Mouse (Mus musculus) v-Abl transformed pro-B cells (cell line): ENCODE data around the gene Syngr3.

Experiments used
- in situ Hi-C, 2 experiments: fragments of 400-800 bp; cut with MboI; formaldehyde crosslinking; loops; one replicate each; pipeline ENCODE4 v1.15.1; 2025; ENCODE audit not compliant: unreplicated experiment in 2 of 2

The Syngr3 gene

DNA sequence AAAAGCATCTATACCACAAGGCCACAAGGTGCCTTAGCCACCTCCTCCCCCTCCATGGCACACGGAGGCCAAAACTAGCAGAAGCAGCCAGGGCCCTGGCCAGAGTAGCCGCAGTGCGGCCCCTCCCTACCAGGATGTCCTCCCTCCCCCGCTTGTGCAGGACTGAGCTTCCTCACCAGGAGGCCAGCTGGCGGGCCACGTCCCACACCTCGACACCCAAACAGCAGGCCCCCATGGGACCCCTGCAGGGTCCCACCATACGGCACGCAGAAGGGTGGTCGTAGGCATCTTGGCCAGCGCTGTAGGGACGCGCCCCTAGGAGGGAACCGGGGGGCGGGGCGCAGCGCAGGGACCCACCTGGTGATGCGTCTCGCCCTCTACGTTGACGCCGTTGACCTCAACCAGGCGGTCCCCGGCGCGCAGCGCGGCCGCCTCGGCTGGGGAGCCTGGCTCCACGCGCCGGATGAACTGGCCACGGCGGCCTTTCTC, 40.1 kb downstream of the Syngr3 start:
- in situ Hi-C loops = loop anchor here in 1 of 2 experiments (5.0 to 10.0 kb wide), 2 partner anchors 107 to 155 kb away; no protein-coding TSS in a partner anchor

DNA sequence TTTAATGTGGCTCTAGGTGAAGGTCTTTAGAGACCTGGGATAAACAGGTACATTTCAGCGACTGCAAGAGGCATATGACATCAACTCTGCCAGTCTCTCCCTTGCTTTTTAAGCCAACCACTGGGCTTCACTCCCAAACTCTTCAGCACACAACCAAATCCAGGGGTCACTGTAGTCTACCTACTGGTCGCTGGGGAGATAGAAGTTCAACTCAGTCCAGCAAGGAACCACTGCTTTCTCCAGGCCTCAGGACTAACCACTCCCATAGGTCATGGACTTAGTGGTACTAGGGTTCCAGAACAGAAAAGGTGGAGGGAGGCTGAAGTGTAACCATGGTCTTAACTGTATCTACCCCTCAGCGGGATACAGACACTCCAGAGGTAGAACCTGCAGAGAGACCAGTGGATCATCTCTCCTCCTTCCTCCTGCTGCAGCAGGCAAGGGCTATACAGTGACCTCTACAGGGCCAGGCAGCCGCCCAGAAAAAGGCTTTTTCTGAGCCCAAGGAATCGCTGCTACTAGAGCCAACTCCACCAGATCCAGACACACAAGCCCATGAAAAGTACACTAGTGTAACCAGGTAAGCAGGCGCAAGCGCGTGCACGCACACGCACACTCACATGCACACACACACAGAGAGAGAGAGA, 40.9 kb downstream of the Syngr3 start:
- in situ Hi-C loops = no loop called here

DNA sequence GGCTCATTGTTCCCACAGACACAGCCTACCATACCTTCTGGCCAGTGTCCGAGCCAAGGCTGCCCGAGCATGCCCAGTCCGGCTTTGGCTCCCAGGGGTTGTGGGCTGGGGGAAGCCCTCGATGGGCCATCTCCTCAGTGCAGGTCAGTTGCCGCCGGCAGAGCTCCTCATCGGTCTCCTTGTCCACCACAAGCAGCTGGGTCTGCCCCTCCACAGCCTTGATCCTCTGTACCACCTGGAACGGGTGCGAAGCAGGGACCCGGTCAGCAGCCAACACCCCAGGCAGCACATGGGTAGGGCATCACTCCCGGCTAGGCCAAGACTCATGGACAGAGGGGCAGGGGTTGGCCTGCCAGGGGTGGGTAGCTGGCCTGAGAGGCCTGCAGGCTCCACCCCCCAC, 42.3 kb downstream of the Syngr3 start:
- in situ Hi-C loops = no loop called here

DNA sequence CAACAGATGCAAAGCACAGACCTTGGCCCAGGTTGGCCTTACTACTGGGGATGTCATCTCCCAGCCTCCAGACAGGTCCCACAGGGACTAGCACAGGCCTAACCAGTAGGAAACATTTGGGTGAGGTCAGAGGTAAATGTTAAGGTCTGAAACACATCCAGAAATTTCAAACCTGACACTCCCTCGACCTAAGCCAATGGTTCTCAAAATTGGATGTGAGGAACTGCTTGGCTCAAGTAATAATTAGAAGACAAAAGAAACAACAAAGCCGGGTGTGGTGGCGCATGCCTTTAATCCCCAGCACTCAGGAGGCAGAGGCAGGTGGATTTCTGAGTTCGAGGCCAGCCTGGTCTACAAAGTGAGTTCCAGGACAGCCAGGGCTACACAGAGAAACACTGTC, 43.4 kb downstream of the Syngr3 start:
- in situ Hi-C loops = no loop called here

DNA sequence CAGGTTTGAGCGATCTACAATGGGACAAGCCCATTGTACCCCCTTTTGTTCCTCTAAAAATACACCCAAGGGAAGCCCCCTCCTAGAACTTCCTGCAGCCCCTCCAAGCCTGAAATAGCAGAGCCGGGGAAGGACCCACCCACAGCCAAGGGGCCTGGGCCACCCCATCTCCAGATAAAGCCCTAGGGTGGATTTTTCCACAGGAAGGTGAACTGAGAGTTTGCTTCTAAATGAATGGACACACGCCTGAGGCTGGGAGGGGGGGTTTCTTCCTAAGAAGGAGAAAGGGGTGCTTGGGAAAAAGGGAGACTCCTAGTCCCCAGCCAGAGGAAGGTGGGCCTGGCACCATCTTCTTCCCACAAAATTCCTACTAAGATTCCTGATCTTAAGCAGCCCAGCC, 43.8 kb downstream of the Syngr3 start:
- in situ Hi-C loops = no loop called here

DNA sequence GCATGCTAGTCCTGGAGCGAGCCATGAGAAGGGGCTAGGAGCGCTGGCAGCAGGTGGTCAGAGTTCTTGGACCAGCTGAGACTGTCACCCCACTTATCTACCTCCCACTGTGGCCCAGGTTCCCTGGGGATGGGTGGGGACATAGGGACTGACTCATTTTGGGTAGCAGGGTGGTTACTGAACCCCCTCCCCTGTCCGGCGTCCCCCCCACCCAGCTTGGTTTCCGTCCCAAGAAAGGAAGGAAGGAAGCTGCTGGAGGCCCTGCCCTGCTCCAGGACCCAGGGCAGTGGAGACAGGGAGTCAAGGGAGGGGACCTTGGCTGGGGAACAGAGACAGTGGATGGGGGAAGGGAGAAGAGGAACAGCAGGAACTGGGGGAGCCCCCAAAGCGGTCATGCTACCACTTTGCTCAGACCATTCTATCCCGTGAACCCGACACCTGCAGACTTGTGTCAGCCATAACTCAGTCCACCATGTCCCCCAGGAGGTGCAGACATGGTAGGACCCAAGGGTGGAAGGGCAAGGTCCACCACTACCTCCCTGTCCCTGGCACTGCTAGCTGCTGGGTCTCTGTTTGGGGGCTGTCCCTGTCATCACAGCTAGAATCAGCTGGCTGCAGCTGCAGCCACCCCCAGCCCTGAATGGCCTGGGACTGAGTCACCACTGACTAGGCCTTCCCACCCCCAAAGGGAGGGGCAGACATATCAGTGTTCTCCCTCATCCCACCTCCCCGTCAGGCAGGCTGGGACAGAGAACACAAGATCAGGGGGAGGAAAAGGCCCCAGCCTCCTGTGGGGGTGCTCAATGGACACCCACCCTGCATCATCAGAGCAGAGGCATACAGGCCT, 44.7 kb downstream of the Syngr3 start:
- in situ Hi-C loops = no loop called here

DNA sequence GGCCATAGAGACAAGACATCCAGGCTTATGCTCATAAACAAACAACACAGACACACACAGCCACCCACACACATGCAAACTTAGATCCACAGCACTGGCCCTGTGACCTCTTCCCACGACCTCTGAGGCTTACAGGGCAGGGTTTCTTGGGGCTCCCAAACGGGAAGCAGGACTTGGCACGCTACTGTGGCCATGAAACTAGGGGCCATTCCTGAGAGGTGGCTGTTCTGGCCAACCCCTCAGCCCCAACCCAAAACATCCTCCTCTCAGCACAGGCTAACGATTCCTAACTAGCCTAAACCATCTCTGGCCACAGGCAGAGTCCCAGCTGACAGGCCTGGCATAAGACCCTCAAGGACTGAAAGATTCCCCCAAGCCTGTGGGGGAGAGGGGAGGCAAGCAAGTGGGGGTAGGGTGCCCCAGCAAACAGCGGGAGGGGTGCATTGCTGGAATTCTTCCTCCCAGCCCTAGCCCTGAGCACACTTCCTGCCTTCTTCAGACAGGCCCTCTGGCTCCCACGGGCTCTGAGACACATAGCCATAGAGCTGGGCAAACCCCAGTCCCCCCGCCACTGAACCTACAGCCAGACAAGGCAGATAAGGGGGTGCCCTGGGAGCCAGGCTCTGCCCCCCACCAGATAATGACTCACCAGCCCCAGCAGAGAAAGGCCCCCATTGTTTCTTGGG, 45.6 kb downstream of the Syngr3 start:
- in situ Hi-C loops = no loop called here

DNA sequence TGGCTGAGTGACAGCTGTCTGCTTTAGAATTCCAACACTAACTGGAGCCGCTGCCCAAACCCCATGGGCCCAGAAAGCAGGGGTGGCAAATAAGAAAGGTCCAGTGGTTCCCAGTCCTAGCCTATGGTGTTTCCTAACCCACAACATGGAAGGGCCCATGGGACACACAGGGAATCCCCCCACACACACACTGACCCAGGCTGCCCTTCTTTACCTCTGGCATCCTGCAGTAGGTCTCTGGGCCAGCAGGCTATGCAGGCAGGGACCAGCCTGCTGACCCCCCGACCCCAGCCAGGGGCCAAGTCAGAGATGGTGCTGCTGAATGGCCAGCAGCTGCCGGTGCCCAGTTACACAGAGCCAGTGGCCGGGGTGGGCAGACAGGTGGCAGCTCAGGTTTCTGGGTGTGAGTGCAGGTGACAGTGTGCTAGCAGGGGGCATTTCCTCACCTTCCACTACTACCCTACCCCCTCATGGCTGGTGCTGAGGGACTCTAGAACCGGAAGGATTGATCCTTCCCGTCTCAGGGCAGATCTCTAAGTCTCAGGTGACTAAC, 46.9 kb downstream of the Syngr3 start:
- in situ Hi-C loops = no loop called here

DNA sequence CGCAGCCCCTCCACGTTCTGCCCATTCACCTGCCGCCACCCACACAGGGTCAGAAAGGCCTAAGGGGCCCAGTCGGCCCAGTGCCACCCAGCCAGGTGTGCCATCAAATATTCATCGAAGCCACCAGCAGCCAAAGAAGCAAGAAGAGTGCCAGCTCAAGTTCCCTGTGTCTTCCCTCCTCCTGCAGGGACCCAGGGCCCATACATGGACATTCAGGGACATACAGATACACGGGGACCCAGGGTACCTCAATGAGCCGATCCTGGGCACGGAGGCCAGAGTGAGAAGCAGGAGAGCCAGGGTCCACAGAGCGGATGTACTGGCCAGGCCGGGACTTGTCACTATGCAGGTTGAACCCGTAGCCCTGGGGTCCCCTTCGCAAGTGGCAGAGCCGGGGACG, 47.8 kb downstream of the Syngr3 start:
- in situ Hi-C loops = no loop called here

DNA sequence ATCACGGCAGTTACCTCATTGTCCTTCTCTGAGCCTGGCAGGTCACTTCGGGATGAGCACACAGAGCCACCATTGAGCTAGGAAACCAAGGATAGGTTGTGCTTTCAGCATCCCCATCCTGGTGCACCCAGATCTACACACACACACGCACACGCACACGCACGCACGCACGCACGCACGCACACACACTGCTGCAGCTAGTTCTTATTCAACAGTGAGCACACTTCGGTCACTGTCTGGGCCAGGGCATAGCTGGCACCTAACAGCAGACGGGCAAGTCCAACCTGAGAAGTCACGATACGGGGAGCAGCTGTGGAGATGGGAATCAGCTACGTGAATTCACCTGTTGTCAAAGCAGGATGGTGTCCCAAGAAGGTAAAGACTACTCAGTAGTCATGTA, 49.2 kb downstream of the Syngr3 start:
- in situ Hi-C loops = no loop called here

DNA sequence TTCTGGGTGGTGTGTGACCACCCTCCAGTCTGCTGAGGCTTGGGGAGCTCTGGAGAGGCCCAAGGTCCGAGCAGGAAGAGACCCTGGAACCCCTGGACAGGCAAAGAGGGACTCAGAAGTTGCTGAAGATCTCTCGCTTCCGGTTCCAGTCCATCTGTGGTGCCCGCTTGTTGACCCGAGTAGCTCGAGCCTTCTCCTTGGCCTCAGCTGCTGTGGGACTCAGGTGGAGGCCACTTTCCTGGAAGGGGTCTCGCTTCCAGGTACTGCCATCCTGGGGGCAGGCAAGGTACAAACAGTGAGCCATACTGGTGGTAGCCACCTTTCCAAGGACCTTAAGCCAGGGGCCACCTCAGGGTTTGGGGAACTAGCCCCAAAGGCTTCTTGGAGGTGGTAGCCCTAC, 49.6 kb downstream of the Syngr3 start:
- in situ Hi-C loops = no loop called here

DNA sequence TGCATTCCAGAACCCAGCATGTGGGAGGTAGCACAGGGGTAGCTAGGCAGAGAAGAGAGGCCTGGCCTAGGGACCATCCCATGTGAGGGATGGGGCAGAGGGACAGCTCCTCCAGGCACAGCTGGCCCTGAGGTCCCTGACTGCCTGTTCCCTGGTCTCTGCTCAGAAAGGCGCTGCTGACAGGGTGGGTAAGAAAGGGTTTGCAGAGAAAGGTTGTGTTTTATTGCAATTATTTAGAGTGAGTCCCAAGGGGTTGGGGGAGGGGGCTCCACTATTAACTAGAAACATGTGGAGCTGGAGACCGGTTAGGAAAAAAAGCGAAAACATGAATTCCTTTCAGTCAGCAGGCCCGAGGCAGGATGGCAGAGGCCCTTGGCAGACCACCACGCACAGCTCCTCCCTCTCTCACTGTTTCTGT, 50.2 kb downstream of the Syngr3 start:
- in situ Hi-C loops = no loop called here

DNA sequence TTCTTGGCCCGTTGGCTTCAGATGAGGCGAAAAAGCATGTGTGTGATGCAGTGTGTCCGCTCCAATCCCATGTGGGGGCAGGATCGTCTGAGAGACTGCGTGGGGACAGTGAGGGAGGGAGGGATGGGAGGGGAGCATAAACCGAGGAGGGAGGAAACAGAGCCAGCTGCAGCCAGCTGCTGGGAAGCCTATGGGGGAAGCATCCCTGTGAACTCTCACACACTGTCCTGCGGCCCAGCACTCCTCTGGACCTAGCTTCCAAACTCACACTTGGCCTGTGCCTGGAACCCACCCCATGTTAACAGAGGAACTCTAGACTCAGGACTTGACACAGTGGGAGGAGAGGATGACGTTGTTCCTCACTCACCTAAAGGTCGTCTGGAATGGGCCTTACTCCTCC, 50.9 kb downstream of the Syngr3 start:
- in situ Hi-C loops = no loop called here

DNA sequence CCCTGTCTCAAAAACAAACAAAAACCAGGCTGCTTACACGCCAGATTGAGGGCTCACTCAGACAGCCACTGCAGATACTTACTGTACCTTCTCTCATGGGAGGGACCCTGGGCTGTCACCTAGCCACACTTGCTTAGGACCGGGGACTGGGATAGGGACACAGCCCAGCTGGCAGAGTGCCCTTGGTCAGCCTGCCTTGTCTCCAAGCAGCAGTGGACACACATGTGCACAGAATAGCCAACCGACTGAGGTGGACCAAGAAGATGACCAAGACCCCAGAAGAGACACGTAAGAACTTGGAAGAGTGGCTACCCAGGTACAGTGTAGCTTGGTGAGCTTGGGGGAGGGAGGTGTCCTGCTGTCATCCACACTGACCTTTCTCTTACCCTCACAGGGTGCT, 51.5 kb downstream of the Syngr3 start:
- in situ Hi-C loops = no loop called here

DNA sequence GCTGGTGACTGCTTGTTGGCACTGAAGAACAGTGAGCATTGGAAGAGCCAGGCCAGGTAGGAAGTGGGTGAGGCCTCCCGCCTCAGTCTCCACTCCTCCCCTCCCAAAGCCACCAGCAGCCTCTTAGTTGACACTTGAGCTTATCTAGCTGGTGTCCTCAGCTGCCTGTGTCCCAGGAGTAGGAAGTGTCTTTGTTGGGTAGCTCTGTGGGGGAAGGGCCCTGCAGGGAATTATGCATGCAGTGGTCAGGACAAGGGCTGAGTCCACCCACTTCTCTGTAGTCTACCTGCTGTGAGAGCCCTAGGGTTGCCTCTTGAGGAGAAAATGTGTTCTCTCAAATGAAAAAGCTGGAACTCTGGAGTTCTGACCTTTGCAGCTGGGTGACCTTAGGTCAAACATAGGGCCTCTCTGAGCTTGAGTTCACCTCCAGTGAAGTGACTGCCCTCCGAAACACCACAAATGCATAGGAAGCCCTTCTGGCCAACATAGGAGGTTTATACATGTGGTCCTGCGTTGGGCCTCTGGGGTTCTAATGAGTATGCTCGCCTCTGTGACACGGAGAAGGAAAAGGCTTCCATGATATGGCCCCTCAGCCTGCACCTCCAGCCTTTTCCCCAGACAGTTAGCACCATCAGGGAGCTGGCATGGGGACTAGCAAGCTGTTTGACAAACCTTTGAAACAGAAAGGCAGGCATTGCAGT, 52.8 kb downstream of the Syngr3 start:
- in situ Hi-C loops = no loop called here

DNA sequence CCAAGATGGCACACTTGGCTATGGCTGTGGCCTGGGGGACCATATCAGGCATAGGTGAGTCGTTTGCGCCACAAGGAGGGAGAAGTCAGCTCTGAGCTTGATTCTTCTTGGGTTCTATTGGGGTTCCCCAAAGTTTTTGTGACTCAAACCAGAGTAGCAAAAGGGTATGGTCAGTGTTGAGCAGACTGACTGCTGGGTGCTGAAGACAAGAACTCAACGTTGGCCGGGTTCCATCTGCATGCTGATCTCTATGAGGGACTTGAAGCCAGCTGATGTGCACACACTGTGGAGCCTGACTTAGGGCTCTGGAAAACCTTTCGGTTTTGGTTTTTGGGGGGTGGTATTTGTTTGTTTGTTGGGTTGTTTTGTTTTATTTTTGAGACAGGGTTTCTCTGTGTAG, 54.1 kb downstream of the Syngr3 start:
- in situ Hi-C loops = no loop called here
